Mouse (Mus musculus) kidney, postnatal 0 days (tissue): ENCODE data around the gene Myg1. TPM values are rescaled to one million over a fixed set of nuclear protein-coding genes. Genes with fewer than 3 reads are reported as not detected.

Experiments used
- ATAC-seq: fragments of 200-750 bp; cut with Nextera tagmentation; replicated peaks from 2 replicates; pipeline ENCODE4 v1.8.0; 2017; ENCODE audit warnings: low read depth, moderate number of reproducible peaks, moderate TSS enrichment, moderate library complexity; ENCODE audit not compliant: low FRiP score
- DNase-seq: peaks from one replicate; pipeline ENCODE4 v3.0.0-alpha.2; 2016; ENCODE audit warnings: low spot score
- H3K27ac ChIP-seq: fragments of 300-500 bp; sonication (generic); 2 replicates; pipeline ENCODE4 v1.5.1; 2014; ENCODE audit warnings: mild to moderate bottlenecking
- H3K27me3 ChIP-seq: fragments of 300-500 bp; sonication (generic); 2 replicates; pipeline ENCODE4 v1.6.1; 2014; ENCODE audit warnings: low read length, mixed read lengths; ENCODE audit not compliant: insufficient read depth
- H3K36me3 ChIP-seq: fragments of 300-500 bp; sonication (generic); 2 replicates; pipeline ENCODE4 v1.6.1; 2014; ENCODE audit warnings: low read length, mixed read lengths; ENCODE audit not compliant: insufficient read depth
- H3K4me1 ChIP-seq: fragments of 300-500 bp; sonication (generic); replicated peaks from 2 replicates; pipeline ENCODE4 v1.6.1; 2014; ENCODE audit warnings: antibody characterized with exemption, low read length, mixed read lengths; ENCODE audit not compliant: insufficient read depth
- H3K4me2 ChIP-seq: fragments of 300-500 bp; sonication (generic); 2 replicates; pipeline ENCODE4 v1.6.1; 2014; ENCODE audit warnings: mild to moderate bottlenecking, low read length, moderate library complexity, mixed read lengths
- H3K4me3 ChIP-seq: fragments of 300-500 bp; sonication (generic); replicated peaks from 2 replicates; pipeline ENCODE4 v1.5.1; 2014; ENCODE audit warnings: low read depth, low read length
- H3K9ac ChIP-seq: fragments of 300-500 bp; sonication (generic); 2 replicates; pipeline ENCODE4 v1.6.1; 2014; ENCODE audit warnings: low read depth, low read length
- H3K9me3 ChIP-seq: fragments of 300-500 bp; sonication (generic); replicated peaks from 2 replicates; pipeline ENCODE4 v1.6.1; 2016; ENCODE audit warnings: low read length, inconsistent platforms, mixed read lengths
- CTCF ChIP-seq: IDR thresholded peaks from 2 replicates; pipeline ENCODE4 v1.5.1; 2016; ENCODE audit warnings: antibody characterized with exemption, low read depth, mild to moderate bottlenecking, moderate library complexity
- WGBS: fragments of 180-500 bp; shearing (Covaris S2); extraction: QIAGEN DNeasy Blood & Tissue Kit; methylation state at CpG from one replicate; pipeline ENCODE4 v1.1.7; 2014; 5-methylcytosine and 5-hydroxymethylcytosine counted together
- polyA plus RNA-seq: library from polyadenylated mRNA; unstranded; fragments of >200 nt; fragmentation: Nextera tagmentation; extraction: Ambion mirVana; gene quantifications from 2 replicates; pipeline ENCODE4 v1.2.1, GENCODE M21; 2015

The Myg1 gene
- polyA plus RNA-seq, 1 experiment from 2014 or later, result 86.9 TPM

DNA sequence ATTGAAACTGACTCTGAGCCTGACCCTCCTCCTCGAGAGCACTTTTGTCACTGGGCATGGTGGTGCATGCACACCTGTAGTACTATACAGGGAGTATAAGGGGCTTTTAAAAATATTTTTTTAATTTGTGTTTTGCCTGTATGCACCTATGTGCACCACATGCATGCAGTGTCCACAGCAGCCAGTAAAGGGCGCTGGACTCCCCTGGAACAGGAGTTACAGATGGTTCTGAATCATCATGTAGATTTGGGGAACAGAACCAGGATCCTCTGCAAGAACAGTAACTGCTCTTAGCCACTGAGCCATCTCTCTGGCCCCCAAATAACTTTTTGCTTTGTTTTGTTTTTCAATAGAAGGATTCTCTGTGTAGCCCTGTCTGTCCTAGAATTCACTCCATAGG lies 20.7 kb downstream of the Myg1 start:
- Histone ChIP-seq H3K27ac (no peak overlapping the region), H3K9ac (no peak overlapping the region), H3K36me3 (no peaks in the 10 kb centered on the region), H3K4me1 (peaks cover 7% of the 10 kb centered on the region), H3K27me3 (no peaks in the 10 kb centered on the region), H3K4me3 (no peak overlapping the region), H3K4me2 (no peak overlapping the region), H3K9me3 (no peaks in the 10 kb centered on the region)
- peak; percentile 47 for TF ChIP-seq CTCF
- 57% methylated on average over 2 of the region's 2 CpGs for WGBS
- no peak for ATAC-seq
- no peak for DNase-seq

DNA sequence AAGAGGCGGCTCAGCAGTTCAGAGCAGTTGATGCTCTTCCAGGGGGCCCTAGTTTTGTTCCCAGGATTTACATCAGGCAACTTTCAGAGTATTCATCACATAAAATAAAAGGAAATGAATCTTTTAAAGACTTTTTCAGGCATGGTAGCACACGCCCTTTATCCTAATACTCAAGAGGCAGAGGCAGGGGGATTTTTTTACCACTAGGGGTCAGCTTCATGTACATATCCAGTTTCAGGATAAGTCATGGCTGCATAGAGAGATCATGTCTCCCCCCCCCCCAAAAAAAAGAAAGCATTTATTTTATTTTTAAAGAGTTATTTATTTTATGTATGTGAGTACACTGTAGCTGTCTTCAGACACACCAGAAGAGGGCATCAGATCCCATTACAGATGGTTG lies 22.5 kb downstream of the Myg1 start:
- WGBS, result 84% methylated on average over 2 of the region's 2 CpGs

DNA sequence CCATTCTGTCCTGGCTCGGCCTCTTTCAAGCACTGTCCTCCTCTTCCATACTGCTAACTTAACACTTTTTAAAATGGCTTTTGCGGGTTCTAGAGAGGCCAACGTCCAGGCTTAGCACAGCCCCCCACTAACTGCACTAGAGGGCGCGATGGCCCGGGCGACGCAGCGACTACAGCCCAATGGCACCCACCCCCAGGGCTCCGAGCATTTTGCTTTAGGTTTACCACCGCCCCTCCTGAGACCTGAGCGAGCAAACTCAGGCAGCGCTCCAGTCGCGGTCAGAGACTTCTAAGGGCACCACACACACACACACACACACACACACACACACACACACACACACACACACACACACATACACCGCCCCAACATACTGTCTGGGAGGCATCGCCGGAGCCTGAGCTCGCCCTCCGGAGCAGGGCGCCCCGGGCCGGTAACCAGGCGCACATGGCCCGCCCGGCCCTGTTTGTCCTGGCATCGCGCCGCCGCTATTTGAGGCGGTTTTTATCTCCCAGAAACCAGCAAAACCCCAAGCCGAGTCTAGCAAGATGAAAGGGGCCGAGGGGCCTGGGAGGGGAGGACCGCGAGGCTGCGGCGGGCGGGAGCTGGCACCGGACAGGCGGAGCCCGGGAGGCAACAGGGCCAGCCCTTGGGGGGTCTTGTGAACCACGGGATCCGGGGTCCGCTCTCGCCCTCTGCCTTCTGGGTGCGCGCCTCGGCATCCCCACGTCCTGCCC lies 23.8 kb downstream of the Myg1 start:
- peaks cover 12% of the 10 kb centered on the region for H3K4me1 ChIP-seq
- DNase-seq, result peak; percentile 72
- peak overlapping the region; percentile 45 for H3K4me3 ChIP-seq
- H3K9me3 ChIP-seq, result no peaks in the 10 kb centered on the region
- TF ChIP-seq CTCF, result peak; percentile 54
- peak overlapping the region; percentile 91 for H3K27ac ChIP-seq
- under 1% methylated on average over 48 of the region's 49 CpGs for WGBS
- H3K9ac ChIP-seq, result peak overlapping the region; percentile 79
- H3K27me3 ChIP-seq, result no peaks in the 10 kb centered on the region
- H3K4me2 ChIP-seq, result peak overlapping the region; percentile 93
- peak; percentile 38 for ATAC-seq
- H3K36me3 ChIP-seq, result no peaks in the 10 kb centered on the region

More for the DNA sequence above, 22.5 kb downstream of the Myg1 start:
- Histone ChIP-seq H3K27ac (no peak overlapping the region), H3K4me2 (no peak overlapping the region), H3K9me3 (no peaks in the 10 kb centered on the region), H3K9ac (no peak overlapping the region), H3K36me3 (no peaks in the 10 kb centered on the region), H3K27me3 (no peaks in the 10 kb centered on the region), H3K4me1 (peaks cover 12% of the 10 kb centered on the region), H3K4me3 (no peak overlapping the region)
- peak; percentile 55 for TF ChIP-seq CTCF
- ATAC-seq (no peak), DNase-seq (no peak)

DNA sequence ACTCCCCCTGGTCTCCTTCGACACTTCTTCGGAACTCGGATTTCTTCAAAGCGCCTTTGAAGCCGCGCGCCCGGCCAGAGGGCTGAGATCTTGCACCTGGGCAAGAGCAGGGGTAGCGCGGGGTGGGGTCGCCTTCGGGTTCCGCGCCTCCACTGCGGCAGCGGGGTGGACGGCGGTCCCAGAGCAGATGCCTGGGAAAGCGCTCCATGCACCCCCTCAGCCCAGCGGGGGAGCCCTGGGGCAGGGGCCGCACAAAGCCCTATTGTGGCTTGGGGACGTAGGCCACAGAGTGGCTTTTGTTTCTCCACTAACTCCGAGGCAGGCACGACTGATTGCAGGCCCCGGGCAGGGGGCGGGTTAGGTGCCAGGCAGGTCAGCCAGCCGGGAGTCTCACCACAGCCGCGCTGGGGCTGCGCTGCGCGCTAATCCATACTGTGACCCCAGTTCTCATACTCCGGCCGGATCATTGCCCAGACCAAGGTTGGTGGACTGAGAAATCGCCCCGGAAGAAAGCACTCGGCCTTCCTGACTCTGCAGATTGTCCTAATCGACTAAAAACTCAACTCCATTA lies 24.4 kb downstream of the Myg1 start:
- ATAC-seq (peak; percentile 64), DNase-seq (peak; percentile 68)
- no peaks in the 10 kb centered on the region for H3K27me3 ChIP-seq
- H3K4me3 ChIP-seq, result peak overlapping the region; percentile 45
- H3K4me2 ChIP-seq, result peak overlapping the region; percentile 93
- no peaks in the 10 kb centered on the region for H3K9me3 ChIP-seq
- H3K27ac ChIP-seq, result peak overlapping the region; percentile 91
- no peaks in the 10 kb centered on the region for H3K36me3 ChIP-seq
- WGBS, result 3% methylated on average over 38 of the region's 38 CpGs
- no peak for TF ChIP-seq CTCF
- peak overlapping the region; percentile 79 for H3K9ac ChIP-seq
- peaks cover 12% of the 10 kb centered on the region for H3K4me1 ChIP-seq

DNA sequence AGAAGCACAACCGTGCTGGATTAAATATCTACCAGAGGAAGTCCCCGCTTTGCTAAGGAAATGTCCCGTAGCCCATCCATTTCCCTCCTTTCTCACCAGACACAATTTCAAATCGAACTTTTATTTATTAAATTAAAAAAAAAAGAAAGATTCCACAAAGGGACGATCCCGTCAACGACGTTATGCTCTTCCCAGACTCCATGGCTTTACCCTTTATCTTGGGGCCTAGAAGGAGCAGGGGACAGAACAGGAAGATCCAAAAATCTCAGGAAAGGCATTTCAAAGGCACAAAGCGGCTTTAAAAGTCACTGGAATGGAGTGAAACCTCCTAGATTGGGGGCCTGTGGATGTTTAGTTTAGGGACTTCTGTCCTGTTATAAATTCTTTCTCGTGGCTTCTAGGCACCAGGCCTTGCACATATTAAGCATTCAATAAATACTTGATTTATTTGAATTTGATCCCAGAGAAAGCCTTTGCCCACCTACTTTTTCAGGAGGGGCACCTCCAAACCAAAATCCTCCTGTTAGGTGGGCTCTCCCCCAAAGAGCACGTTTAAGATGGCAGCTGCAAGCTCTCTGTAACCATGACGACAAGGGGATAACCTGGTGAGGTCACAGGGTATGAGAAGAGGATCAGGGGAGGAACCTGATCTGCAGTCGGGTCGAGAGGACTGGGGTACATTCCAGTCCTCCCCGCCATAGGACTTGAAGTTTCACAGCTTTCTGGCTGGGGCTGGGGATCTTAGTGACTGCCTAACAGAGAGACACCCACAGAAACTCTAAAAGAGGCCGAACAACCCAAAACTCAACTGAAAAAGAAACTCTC lies 25.2 kb downstream of the Myg1 start:
- Histone ChIP-seq H3K9ac (no peak overlapping the region), H3K27me3 (no peaks in the 10 kb centered on the region), H3K27ac (peak overlapping the region; percentile 91; the same call in 1 of the 2 replicates), H3K4me2 (peak overlapping the region; percentile 93), H3K36me3 (no peaks in the 10 kb centered on the region), H3K9me3 (no peaks in the 10 kb centered on the region), H3K4me1 (peaks cover 12% of the 10 kb centered on the region), H3K4me3 (no peak overlapping the region)
- no peak for ATAC-seq
- no peak for DNase-seq
- no peak for TF ChIP-seq CTCF
- WGBS, result 44% methylated on average over 16 of the region's 16 CpGs

DNA sequence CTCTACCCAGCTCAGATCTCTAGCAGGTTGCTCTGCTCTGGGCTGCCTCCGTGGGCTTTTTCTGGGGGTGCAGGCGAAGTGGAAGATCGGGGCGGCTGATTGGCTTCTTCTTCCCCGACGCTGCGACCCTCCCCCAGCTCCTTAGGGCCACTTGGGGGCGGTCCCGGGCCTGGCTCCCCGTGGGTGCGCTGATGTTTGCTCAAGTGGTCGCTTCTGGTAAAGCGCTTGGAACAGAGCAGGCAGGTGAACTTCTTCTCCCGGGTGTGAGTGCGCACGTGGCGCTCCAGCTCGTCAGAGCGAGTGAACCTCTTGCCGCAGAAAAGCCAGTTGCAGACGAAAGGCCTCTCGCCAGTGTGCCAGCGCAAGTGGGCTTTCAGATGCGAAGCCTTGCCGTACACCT lies 26.6 kb downstream of the Myg1 start:
- no peaks in the 10 kb centered on the region for H3K9me3 ChIP-seq
- DNase-seq, result peak; percentile 46
- peak overlapping the region; percentile 30; the same call in 1 of the 2 replicates for H3K4me2 ChIP-seq
- H3K27me3 ChIP-seq, result no peaks in the 10 kb centered on the region
- 3% methylated on average over 25 of the region's 25 CpGs for WGBS
- H3K27ac ChIP-seq, result no peak overlapping the region
- peak overlapping the region; percentile 10; the same call in 1 of the 2 replicates for H3K4me3 ChIP-seq
- peak; percentile 28; the same call in 1 of the 2 replicates for TF ChIP-seq CTCF
- no peak for ATAC-seq
- H3K9ac ChIP-seq, result no peak overlapping the region
- H3K4me1 ChIP-seq, result peaks cover 19% of the 10 kb centered on the region
- no peaks in the 10 kb centered on the region for H3K36me3 ChIP-seq
